Mouse (Mus musculus): Measurements from ENCODE around the gene Col25a1.

- TF ChIP-seq CEBPB (IDR thresholded peaks at IDR 0.05; ENCODE audit: low read depth) (no peak), CTCF (IDR thresholded peaks at IDR 0.05; ENCODE audit: control insufficient read depth, insufficient read depth, insufficient read length) (no peak), MYOG (IDR thresholded peaks at IDR 0.05; ENCODE audit: control insufficient read depth, extremely low read depth, insufficient read length) (no peak), MAX (IDR thresholded peaks at IDR 0.05) (no peak), MYOD1 (IDR thresholded peaks at IDR 0.05; ENCODE audit: control insufficient read depth, insufficient read length, low read depth) (no peak)
These were observed 308.5 kb downstream of the Col25a1 start for GRCm38 (mm10) chr3:130439767-130440166.

All from C2C12 (cell line).